Mouse (Mus musculus): ENCODE results near the gene Mycbp2. TPM values are rescaled to one million over a fixed set of nuclear protein-coding genes. Genes with fewer than 3 reads are reported as not detected.

Gene Mycbp2
- total RNA-seq (2014; rRNA removed): 93.1 and 113 TPM in 2 replicates
- 35.2 and 49.3 TPM in 2 replicates for polyA plus RNA-seq (2015; fragmentation: Nextera tagmentation; extraction: Ambion mirVana)

DNA sequence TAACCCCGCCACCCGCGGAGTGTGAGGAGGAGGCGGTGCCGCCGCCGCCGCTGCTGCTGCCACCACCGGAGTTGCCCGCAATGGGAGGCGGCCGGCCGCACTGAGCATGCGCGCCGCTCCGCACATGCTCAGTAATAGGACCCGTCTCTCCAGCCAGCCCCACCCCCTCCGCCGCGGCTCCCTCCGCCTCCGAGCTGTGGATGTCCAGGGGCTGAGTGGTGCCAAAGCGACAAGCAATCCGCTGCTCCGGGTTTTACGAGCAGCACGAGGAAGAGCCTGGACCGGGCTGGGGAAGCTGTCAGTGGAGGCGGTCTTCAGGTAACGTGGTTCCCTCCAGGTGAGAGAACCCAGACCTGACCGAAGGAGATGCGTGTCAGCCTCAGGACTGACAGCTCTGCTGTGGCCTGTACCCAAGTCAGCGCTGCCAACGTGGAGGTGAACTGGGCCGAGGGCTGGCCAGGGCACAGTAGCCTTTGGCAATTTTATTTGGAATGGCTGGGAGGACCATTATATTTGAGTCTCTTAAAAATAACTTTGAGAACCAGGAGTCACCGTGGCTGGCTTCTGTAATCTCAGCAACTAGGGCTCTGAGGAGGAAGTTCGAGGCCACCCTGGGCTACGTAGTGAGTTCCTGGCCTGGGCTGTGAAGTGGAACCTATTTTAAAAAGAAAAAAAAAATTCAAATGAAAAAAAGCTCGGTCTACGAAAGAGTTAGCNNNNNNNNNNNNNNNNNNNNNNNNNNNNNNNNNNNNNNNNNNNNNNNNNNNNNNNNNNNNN lies at the start of gene Mycbp2:
TSS of gene Mycbp2 (minus strand) at position 86 of the 777 bp plus-strand sequence.
- ATAC-seq (peak; percentile 95), DNase-seq (peak; percentile 97)
- Histone ChIP-seq H3K36me3 (ENCODE audit: insufficient read depth) (no peaks in the 10 kb centered on the region), H3K27me3 (ENCODE audit: insufficient read depth, low read length) (no peaks in the 10 kb centered on the region), H3K4me2 (ENCODE audit: low read depth) (peak within 1 kb of the TSS; percentile 52), H3K27ac (ENCODE audit: low read depth, low read length) (peak within 1 kb of the TSS; percentile 97), H3K4me3 (ENCODE audit: low read depth, low read length) (peak within 1 kb of the TSS; percentile 84), H3K4me1 (ENCODE audit: insufficient read depth) (peaks cover 22% of the 10 kb centered on the region), H3K9me3 (ENCODE audit: low read length) (no peaks in the 10 kb centered on the region), H3K9ac (peak within 1 kb of the TSS; percentile 83)
- 9% methylated on average over 35 of the region's 41 CpGs for WGBS
- TF ChIP-seq CTCF (IDR thresholded peaks at IDR 0.05; ENCODE audit: low read depth): no peak; the same call in 1 of the 2 replicates

DNA sequence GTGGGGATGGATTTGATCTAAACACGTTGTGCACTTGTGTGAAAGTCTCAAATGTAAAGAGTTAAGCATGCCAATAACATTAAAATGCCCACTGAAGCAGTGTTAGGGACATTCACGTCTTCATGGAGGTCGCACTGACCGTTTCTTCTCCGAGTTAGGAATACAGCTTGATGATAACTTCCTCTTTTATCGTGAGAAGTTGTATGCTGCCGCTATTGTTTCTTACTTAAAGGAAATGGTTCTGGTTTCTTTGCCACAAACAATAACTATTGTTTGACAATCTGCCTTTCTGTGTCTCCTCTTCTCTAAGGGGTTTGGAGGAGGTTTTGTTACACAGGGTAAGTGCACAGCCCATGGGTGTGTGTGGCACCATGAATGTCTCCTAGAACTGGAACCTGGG lies 45.8 kb upstream of the Mycbp2 start:
- DNase-seq: no peak
- H3K27ac ChIP-seq (ENCODE audit: low read depth, low read length): no peak overlapping the region
- H3K36me3 ChIP-seq (ENCODE audit: insufficient read depth): no peaks in the 10 kb centered on the region
- ATAC-seq: no peak
- H3K4me2 ChIP-seq (ENCODE audit: low read depth): no peak overlapping the region
- H3K9me3 ChIP-seq (ENCODE audit: low read length): no peaks in the 10 kb centered on the region
- TF ChIP-seq CTCF (IDR thresholded peaks at IDR 0.05; ENCODE audit: low read depth): no peak
- H3K9ac ChIP-seq: no peak overlapping the region
- no peak overlapping the region for H3K4me3 ChIP-seq (ENCODE audit: low read depth, low read length)
- no peaks in the 10 kb centered on the region for H3K27me3 ChIP-seq (ENCODE audit: insufficient read depth, low read length)
- H3K4me1 ChIP-seq (ENCODE audit: insufficient read depth): no peaks in the 10 kb centered on the region
- WGBS: 81% methylated on average over 7 of the region's 7 CpGs

DNA sequence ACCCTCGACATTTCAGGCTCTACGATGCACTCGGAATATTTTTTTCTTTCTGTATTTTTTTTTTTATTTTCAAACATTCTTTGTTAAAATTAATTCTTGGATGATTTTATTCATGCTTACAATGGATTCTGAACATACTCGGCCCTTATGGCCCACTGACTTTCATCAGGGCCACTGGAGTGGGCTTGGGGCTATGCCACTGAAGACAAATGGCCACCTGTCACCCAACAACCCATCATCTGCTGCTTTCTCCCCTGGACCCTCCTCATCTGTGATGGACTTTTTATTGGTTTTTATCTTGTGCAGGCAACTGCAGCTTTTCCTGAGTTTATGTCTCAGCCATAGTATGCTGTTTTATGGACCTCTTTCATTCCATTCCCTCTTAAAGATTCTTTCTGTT lies 40.8 kb upstream of the Mycbp2 start:
- no peak for TF ChIP-seq CTCF (IDR thresholded peaks at IDR 0.05; ENCODE audit: low read depth)
- no peaks in the 10 kb centered on the region for H3K9me3 ChIP-seq (ENCODE audit: low read length)
- H3K36me3 ChIP-seq (ENCODE audit: insufficient read depth): no peaks in the 10 kb centered on the region
- ATAC-seq: no peak
- no peak overlapping the region for H3K27ac ChIP-seq (ENCODE audit: low read depth, low read length)
- no peak overlapping the region for H3K9ac ChIP-seq
- H3K27me3 ChIP-seq (ENCODE audit: insufficient read depth, low read length): no peaks in the 10 kb centered on the region
- no peaks in the 10 kb centered on the region for H3K4me1 ChIP-seq (ENCODE audit: insufficient read depth)
- H3K4me3 ChIP-seq (ENCODE audit: low read depth, low read length): no peak overlapping the region
- no peak overlapping the region for H3K4me2 ChIP-seq (ENCODE audit: low read depth)
- WGBS: 85% methylated on average over 4 of the region's 4 CpGs
- DNase-seq: no peak

DNA sequence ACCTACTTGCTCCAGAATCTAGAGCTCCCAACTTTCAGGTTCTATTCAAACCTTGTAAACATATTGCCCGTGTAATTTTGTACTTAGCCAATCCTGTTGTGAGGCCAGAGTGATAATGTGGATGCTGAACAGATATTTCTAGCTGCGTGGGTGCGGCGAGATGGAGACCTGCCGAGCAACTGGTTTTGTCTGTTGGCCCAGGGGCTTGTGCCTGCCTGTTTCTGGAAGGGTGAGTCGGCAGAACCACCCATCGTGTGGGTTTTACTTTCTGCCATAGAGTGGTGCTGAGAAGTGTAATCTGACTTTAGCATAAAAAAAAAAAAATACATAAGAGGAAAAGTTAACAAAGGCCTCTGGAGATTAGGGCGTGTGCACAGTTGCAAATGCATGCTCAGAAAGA lies 40.3 kb upstream of the Mycbp2 start:
- DNase-seq (no peak), ATAC-seq (no peak)

DNA sequence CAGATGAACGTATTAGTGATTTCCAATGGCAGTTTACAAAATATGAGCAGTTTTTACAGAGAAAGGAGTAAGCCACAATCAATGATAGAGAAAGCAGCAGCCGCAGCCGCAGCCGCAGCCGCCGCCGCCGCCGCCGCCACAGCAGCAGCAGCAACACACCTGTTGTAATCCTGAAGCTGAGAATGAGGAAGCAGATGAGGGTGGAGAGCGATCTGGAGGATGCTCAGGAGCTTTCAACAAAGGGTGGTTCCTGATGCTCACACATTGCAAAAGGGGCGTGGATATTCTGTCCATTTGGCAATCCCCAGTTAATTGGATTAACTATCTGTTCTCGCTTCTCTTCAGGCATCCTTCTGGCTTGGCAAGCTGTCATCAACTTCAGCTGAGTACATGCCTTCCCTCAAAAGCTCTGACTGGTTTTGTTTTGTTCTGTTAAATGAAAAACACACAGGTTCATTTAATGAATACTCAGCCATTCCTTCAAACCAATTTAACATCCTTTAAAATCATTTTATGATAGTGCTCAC lies 38.5 kb upstream of the Mycbp2 start:
- WGBS: 63% methylated on average over 13 of the region's 13 CpGs
- H3K4me1 ChIP-seq (ENCODE audit: insufficient read depth): no peaks in the 10 kb centered on the region
- no peak overlapping the region for H3K27ac ChIP-seq (ENCODE audit: low read depth, low read length)
- H3K36me3 ChIP-seq (ENCODE audit: insufficient read depth): no peaks in the 10 kb centered on the region
- H3K9me3 ChIP-seq (ENCODE audit: low read length): no peaks in the 10 kb centered on the region
- DNase-seq (peak; percentile 12), ATAC-seq (no peak)
- H3K4me3 ChIP-seq (ENCODE audit: low read depth, low read length): no peak overlapping the region
- H3K9ac ChIP-seq: no peak overlapping the region
- no peak overlapping the region for H3K4me2 ChIP-seq (ENCODE audit: low read depth)
- H3K27me3 ChIP-seq (ENCODE audit: insufficient read depth, low read length): no peaks in the 10 kb centered on the region
- no peak for TF ChIP-seq CTCF (IDR thresholded peaks at IDR 0.05; ENCODE audit: low read depth)

More for the DNA sequence above, 40.3 kb upstream of the Mycbp2 start:
- Histone ChIP-seq H3K4me2 (ENCODE audit: low read depth) (no peak overlapping the region), H3K27ac (ENCODE audit: low read depth, low read length) (no peak overlapping the region), H3K36me3 (ENCODE audit: insufficient read depth) (no peaks in the 10 kb centered on the region), H3K4me1 (ENCODE audit: insufficient read depth) (no peaks in the 10 kb centered on the region), H3K27me3 (ENCODE audit: insufficient read depth, low read length) (no peaks in the 10 kb centered on the region), H3K4me3 (ENCODE audit: low read depth, low read length) (no peak overlapping the region), H3K9me3 (ENCODE audit: low read length) (no peaks in the 10 kb centered on the region), H3K9ac (no peak overlapping the region)
- no peak for TF ChIP-seq CTCF (IDR thresholded peaks at IDR 0.05; ENCODE audit: low read depth)
- 79% methylated on average over 8 of the region's 8 CpGs for WGBS

DNA sequence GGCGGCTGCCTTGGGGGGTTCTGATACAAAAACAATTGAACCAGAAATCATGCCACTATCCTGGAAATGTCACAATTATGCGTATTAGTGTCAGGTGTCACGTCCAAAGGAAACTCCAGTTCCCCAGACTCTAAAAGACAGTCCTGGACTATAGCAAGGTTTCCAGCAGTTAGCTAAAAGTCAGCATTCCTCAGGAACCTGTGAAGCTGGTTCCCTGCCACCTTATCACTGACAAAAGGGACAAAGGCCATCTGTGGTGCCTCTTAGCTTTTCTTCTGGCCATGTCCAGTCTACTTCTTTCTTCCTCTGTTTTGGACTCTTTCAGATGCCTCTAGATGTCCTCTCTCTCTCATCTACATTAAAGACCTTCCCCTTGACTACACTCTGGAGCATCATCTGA lies 32.1 kb upstream of the Mycbp2 start:
- Histone ChIP-seq H3K4me2 (ENCODE audit: low read depth) (no peak overlapping the region), H3K9ac (no peak overlapping the region), H3K36me3 (ENCODE audit: insufficient read depth) (no peaks in the 10 kb centered on the region), H3K27me3 (ENCODE audit: insufficient read depth, low read length) (no peaks in the 10 kb centered on the region), H3K9me3 (ENCODE audit: low read length) (no peaks in the 10 kb centered on the region), H3K4me3 (ENCODE audit: low read depth, low read length) (no peak overlapping the region), H3K27ac (ENCODE audit: low read depth, low read length) (no peak overlapping the region), H3K4me1 (ENCODE audit: insufficient read depth) (no peaks in the 10 kb centered on the region)
- WGBS: 82% methylated on average over 3 of the region's 3 CpGs
- no peak for ATAC-seq
- DNase-seq: no peak
- TF ChIP-seq CTCF (IDR thresholded peaks at IDR 0.05; ENCODE audit: low read depth): no peak

DNA sequence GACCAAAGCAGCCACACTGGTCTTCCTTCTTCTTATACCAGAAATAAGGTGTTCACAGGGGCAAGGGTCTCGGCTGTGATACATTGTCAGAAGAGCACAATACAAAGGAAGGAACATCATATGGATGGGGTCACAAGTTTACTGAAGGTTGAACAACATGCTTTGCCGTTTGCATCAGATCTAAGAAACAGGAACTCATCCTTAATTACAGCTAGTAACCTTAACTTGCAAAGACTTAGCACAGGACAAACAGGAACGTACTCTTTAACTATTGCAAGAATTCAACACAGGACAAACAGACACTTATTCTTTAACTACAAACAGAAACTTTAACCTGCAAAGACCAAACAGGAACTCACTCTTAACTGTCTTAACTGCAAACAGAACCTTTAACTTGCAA lies 30.2 kb upstream of the Mycbp2 start:
- 89% methylated on average over 3 of the region's 3 CpGs for WGBS

More for the DNA sequence above, 30.2 kb upstream of the Mycbp2 start:
- H3K36me3 ChIP-seq (ENCODE audit: insufficient read depth): no peaks in the 10 kb centered on the region
- ATAC-seq (no peak), DNase-seq (no peak)
- no peak overlapping the region for H3K4me3 ChIP-seq (ENCODE audit: low read depth, low read length)
- no peaks in the 10 kb centered on the region for H3K4me1 ChIP-seq (ENCODE audit: insufficient read depth)
- H3K9ac ChIP-seq: no peak overlapping the region
- no peaks in the 10 kb centered on the region for H3K9me3 ChIP-seq (ENCODE audit: low read length)
- TF ChIP-seq CTCF (IDR thresholded peaks at IDR 0.05; ENCODE audit: low read depth): no peak
- no peak overlapping the region for H3K4me2 ChIP-seq (ENCODE audit: low read depth)
- no peaks in the 10 kb centered on the region for H3K27me3 ChIP-seq (ENCODE audit: insufficient read depth, low read length)
- no peak overlapping the region for H3K27ac ChIP-seq (ENCODE audit: low read depth, low read length)
